Mouse (Mus musculus): ENCODE measurements around the gene Krtap9-3. TPM values are rescaled to one million over a fixed set of nuclear protein-coding genes. Genes with fewer than 3 reads are reported as not detected.

The Krtap9-3 gene
- polyA plus RNA-seq, 1 experiment from 2014 or later = not detected

- H3K27ac ChIP-seq (ENCODE audit: low read depth, low read length) = no peak overlapping the region
- no peak overlapping the region for H3K9ac ChIP-seq (ENCODE audit: low read length)
- H3K4me3 ChIP-seq (ENCODE audit: low read depth, low read length) = no peak overlapping the region
- H3K27me3 ChIP-seq (ENCODE audit: control insufficient read depth, insufficient read depth, low read length) = no peaks in the 10 kb centered on the region
- H3K4me2 ChIP-seq (ENCODE audit: low read depth, low read length, severe bottlenecking) = no peak overlapping the region
- DNase-seq (ENCODE audit: low spot score) (no peak), ATAC-seq (replicated peaks; ENCODE audit: low FRiP score) (no peak)
- H3K4me1 ChIP-seq (replicated peaks; ENCODE audit: control insufficient read depth, insufficient read depth, low read length) = no peaks in the 10 kb centered on the region
- no peaks in the 10 kb centered on the region for H3K36me3 ChIP-seq (ENCODE audit: control insufficient read depth, insufficient read depth, low read length)
- WGBS = 87% methylated on average over 6 of the region's 6 CpGs
- no peaks in the 10 kb centered on the region for H3K9me3 ChIP-seq (ENCODE audit: control insufficient read depth, low read length)
Measured at GRCm38 (mm10) chr11:99581564-99581963, 16.3 kb downstream of the Krtap9-3 start.

- Histone ChIP-seq H3K27ac (ENCODE audit: low read depth, low read length) (no peak overlapping the region), H3K27me3 (ENCODE audit: control insufficient read depth, insufficient read depth, low read length) (no peaks in the 10 kb centered on the region), H3K4me1 (replicated peaks; ENCODE audit: control insufficient read depth, insufficient read depth, low read length) (no peaks in the 10 kb centered on the region), H3K4me2 (ENCODE audit: low read depth, low read length, severe bottlenecking) (no peak overlapping the region), H3K36me3 (ENCODE audit: control insufficient read depth, insufficient read depth, low read length) (no peaks in the 10 kb centered on the region), H3K4me3 (ENCODE audit: low read depth, low read length) (no peak overlapping the region), H3K9me3 (ENCODE audit: control insufficient read depth, low read length) (no peaks in the 10 kb centered on the region), H3K9ac (ENCODE audit: low read length) (no peak overlapping the region)
- 93% methylated on average over 5 of the region's 5 CpGs for WGBS
- no peak for ATAC-seq (replicated peaks; ENCODE audit: low FRiP score)
- no peak for DNase-seq (ENCODE audit: low spot score)
Measured at GRCm38 (mm10) chr11:99581051-99581450, 16.9 kb downstream of the Krtap9-3 start.

DNA sequence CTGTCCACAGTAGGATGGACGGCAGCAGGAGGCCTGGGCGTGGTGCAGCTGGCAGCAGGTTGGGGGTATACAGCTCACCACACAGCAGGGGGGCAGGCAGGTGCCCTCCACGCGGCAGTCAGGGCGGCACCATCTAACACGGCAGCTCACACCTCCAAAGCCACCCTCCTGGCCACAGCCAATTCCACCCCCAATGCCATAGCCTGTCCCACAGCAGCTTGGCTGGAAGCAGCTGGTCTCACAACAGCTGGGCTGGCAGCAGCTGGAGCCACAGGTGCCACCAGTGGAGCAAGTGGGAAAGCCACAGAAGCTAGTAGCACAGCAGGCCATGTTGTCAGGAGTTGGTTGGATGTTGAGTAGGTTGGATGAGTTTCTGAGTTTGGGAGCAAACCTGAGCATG is 17.3 kb downstream of the Krtap9-3 start, which contains the start of gene Krtap1-5:
Gene Krtap1-5, minus strand, starts transcription at position 381 of the 400 bp plus-strand sequence.
- Histone ChIP-seq H3K4me3 (ENCODE audit: low read depth, low read length) (no peak within 1 kb of the TSS), H3K4me2 (ENCODE audit: low read depth, low read length, severe bottlenecking) (no peak within 1 kb of the TSS), H3K27me3 (ENCODE audit: control insufficient read depth, insufficient read depth, low read length) (no peaks in the 10 kb centered on the region), H3K36me3 (ENCODE audit: control insufficient read depth, insufficient read depth, low read length) (no peaks in the 10 kb centered on the region), H3K9me3 (ENCODE audit: control insufficient read depth, low read length) (no peaks in the 10 kb centered on the region), H3K9ac (ENCODE audit: low read length) (no peak within 1 kb of the TSS), H3K27ac (ENCODE audit: low read depth, low read length) (no peak within 1 kb of the TSS), H3K4me1 (replicated peaks; ENCODE audit: control insufficient read depth, insufficient read depth, low read length) (no peaks in the 10 kb centered on the region)
- no peak for ATAC-seq (replicated peaks; ENCODE audit: low FRiP score)
- WGBS = 85% methylated on average over 6 of the region's 6 CpGs
- no peak for DNase-seq (ENCODE audit: low spot score)

- WGBS = 6% methylated on average over 7 of the region's 7 CpGs
- H3K27ac ChIP-seq (ENCODE audit: low read depth, low read length) = no peak overlapping the region
- no peak overlapping the region for H3K4me3 ChIP-seq (ENCODE audit: low read depth, low read length)
- H3K4me2 ChIP-seq (ENCODE audit: low read depth, low read length, severe bottlenecking) = 0 out of 2 replicates have a peak overlapping the region, but pooled peaks have one; percentile 26
- DNase-seq (ENCODE audit: low spot score) (peak; percentile 91), ATAC-seq (replicated peaks; ENCODE audit: low FRiP score) (peak; percentile 76)
- no peaks in the 10 kb centered on the region for H3K4me1 ChIP-seq (replicated peaks; ENCODE audit: control insufficient read depth, insufficient read depth, low read length)
- no peaks in the 10 kb centered on the region for H3K27me3 ChIP-seq (ENCODE audit: control insufficient read depth, insufficient read depth, low read length)
- no peaks in the 10 kb centered on the region for H3K9me3 ChIP-seq (ENCODE audit: control insufficient read depth, low read length)
- no peaks in the 10 kb centered on the region for H3K36me3 ChIP-seq (ENCODE audit: control insufficient read depth, insufficient read depth, low read length)
- H3K9ac ChIP-seq (ENCODE audit: low read length) = no peak overlapping the region
Measured at GRCm38 (mm10) chr11:99574106-99574505, 23.8 kb downstream of the Krtap9-3 start.

DNA sequence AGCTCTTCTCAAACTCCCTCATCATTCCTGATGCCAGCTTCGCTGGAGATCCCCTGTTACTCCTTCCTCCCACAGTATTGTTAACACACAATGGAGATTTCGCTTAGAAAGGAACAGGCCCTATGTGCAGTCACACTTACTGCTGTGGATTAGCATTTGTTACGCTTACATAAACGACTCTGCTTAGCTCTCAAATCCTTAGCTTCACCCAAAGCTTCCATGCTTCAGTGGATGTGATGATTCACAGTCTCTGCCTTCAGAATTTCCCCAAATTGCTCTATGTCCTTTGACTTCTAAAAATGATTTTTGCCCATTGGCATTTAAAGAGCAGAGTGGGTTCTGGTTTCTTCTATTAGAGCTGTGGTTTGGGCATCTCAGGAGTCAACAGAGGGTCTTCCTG is 24.7 kb downstream of the Krtap9-3 start:
- no peak for DNase-seq (ENCODE audit: low spot score)

GRCm38 (mm10) chr11:99566530-99566929 is 31.4 kb downstream of the Krtap9-3 start, which contains the start of gene Krtap3-1:
Krtap3-1 (minus strand) TSS chr11:99566630.
- no peak for ATAC-seq (replicated peaks; ENCODE audit: low FRiP score)
- H3K4me2 ChIP-seq (ENCODE audit: low read depth, low read length, severe bottlenecking) = no peak within 1 kb of the TSS
- no peaks in the 10 kb centered on the region for H3K36me3 ChIP-seq (ENCODE audit: control insufficient read depth, insufficient read depth, low read length)
- H3K27me3 ChIP-seq (ENCODE audit: control insufficient read depth, insufficient read depth, low read length) = no peaks in the 10 kb centered on the region
- no peak within 1 kb of the TSS for H3K27ac ChIP-seq (ENCODE audit: low read depth, low read length)
- no peak within 1 kb of the TSS for H3K4me3 ChIP-seq (ENCODE audit: low read depth, low read length)
- H3K9ac ChIP-seq (ENCODE audit: low read length) = no peak within 1 kb of the TSS
- H3K4me1 ChIP-seq (replicated peaks; ENCODE audit: control insufficient read depth, insufficient read depth, low read length) = no peaks in the 10 kb centered on the region
- WGBS = 94% methylated on average over 7 of the region's 7 CpGs
- H3K9me3 ChIP-seq (ENCODE audit: control insufficient read depth, low read length) = no peaks in the 10 kb centered on the region
- DNase-seq (ENCODE audit: low spot score) = no peak

More for the DNA sequence above, 24.7 kb downstream of the Krtap9-3 start:
- Histone ChIP-seq H3K36me3 (ENCODE audit: control insufficient read depth, insufficient read depth, low read length) (no peaks in the 10 kb centered on the region), H3K27me3 (ENCODE audit: control insufficient read depth, insufficient read depth, low read length) (no peaks in the 10 kb centered on the region), H3K4me2 (ENCODE audit: low read depth, low read length, severe bottlenecking) (no peak overlapping the region), H3K9ac (ENCODE audit: low read length) (no peak overlapping the region), H3K4me1 (replicated peaks; ENCODE audit: control insufficient read depth, insufficient read depth, low read length) (no peaks in the 10 kb centered on the region), H3K9me3 (ENCODE audit: control insufficient read depth, low read length) (no peaks in the 10 kb centered on the region), H3K4me3 (ENCODE audit: low read depth, low read length) (no peak overlapping the region), H3K27ac (ENCODE audit: low read depth, low read length) (no peak overlapping the region)
- WGBS = 31% methylated on average over 4 of the region's 4 CpGs
- no peak for ATAC-seq (replicated peaks; ENCODE audit: low FRiP score)

- no peak overlapping the region for H3K4me2 ChIP-seq (ENCODE audit: low read depth, low read length, severe bottlenecking)
- H3K4me1 ChIP-seq (replicated peaks; ENCODE audit: control insufficient read depth, insufficient read depth, low read length) = no peaks in the 10 kb centered on the region
- ATAC-seq (replicated peaks; ENCODE audit: low FRiP score) (no peak), DNase-seq (ENCODE audit: low spot score) (no peak)
- no peaks in the 10 kb centered on the region for H3K36me3 ChIP-seq (ENCODE audit: control insufficient read depth, insufficient read depth, low read length)
- no peak overlapping the region for H3K4me3 ChIP-seq (ENCODE audit: low read depth, low read length)
- H3K27ac ChIP-seq (ENCODE audit: low read depth, low read length) = no peak overlapping the region
- 85% methylated on average over 6 of the region's 6 CpGs for WGBS
- H3K9me3 ChIP-seq (ENCODE audit: control insufficient read depth, low read length) = no peaks in the 10 kb centered on the region
- no peak overlapping the region for H3K9ac ChIP-seq (ENCODE audit: low read length)
- no peaks in the 10 kb centered on the region for H3K27me3 ChIP-seq (ENCODE audit: control insufficient read depth, insufficient read depth, low read length)
Measured at GRCm38 (mm10) chr11:99562580-99562979, 35.3 kb downstream of the Krtap9-3 start.

GRCm38 (mm10) chr11:99559366-99559765 is 38.5 kb downstream of the Krtap9-3 start, which contains the start of gene Gm11939:
Gm11939 (minus strand) TSS chr11:99559466.
- DNase-seq (ENCODE audit: low spot score) (no peak), ATAC-seq (replicated peaks; ENCODE audit: low FRiP score) (no peak)
- Histone ChIP-seq H3K36me3 (ENCODE audit: control insufficient read depth, insufficient read depth, low read length) (no peaks in the 10 kb centered on the region), H3K4me2 (ENCODE audit: low read depth, low read length, severe bottlenecking) (no peak within 1 kb of the TSS), H3K4me3 (ENCODE audit: low read depth, low read length) (no peak within 1 kb of the TSS), H3K27me3 (ENCODE audit: control insufficient read depth, insufficient read depth, low read length) (no peaks in the 10 kb centered on the region), H3K9ac (ENCODE audit: low read length) (no peak within 1 kb of the TSS), H3K27ac (ENCODE audit: low read depth, low read length) (no peak within 1 kb of the TSS), H3K4me1 (replicated peaks; ENCODE audit: control insufficient read depth, insufficient read depth, low read length) (no peaks in the 10 kb centered on the region), H3K9me3 (ENCODE audit: control insufficient read depth, low read length) (no peaks in the 10 kb centered on the region)
- WGBS = 92% methylated on average over 9 of the region's 9 CpGs

DNA sequence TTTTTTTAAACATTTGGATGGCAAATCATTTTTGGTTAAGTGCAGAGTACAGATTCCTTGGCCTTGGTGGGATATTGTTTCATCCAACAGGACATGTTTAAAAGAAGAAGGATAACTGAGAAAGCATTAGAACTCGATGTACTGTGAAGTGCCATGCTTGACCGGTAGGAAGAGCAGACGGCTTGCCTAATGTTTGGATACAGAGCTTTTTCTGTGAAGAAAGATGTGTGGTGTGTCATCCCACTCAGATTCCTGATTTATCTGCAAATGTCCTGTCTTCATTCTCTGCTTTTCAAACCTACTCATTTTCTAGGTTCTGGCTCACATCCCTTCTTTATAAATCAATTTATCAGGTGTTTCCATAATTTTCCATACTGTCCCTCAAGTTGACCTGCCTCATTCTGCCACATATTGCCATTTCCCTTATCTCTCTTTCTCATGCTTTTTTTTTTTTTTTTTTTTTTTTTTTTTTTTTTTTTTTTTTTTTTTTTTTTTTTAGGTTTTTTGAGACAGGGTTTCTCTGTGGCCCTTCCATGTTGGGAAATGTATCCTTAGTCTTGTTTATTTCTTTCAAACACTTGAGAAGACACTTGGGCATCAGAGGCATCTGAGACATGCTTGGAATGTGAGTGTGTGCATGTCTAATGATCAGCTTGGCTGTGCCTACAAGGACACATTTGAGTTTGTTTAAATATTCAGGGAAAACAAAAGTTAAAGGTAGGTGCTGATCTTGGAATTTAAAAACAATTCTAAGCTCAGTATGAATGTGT is 39.7 kb downstream of the Krtap9-3 start:
- DNase-seq (ENCODE audit: low spot score) (no peak), ATAC-seq (replicated peaks; ENCODE audit: low FRiP score) (no peak)
- Histone ChIP-seq H3K4me3 (ENCODE audit: low read depth, low read length) (no peak overlapping the region), H3K9me3 (ENCODE audit: control insufficient read depth, low read length) (no peaks in the 10 kb centered on the region), H3K4me1 (replicated peaks; ENCODE audit: control insufficient read depth, insufficient read depth, low read length) (no peaks in the 10 kb centered on the region), H3K9ac (ENCODE audit: low read length) (no peak overlapping the region), H3K27me3 (ENCODE audit: control insufficient read depth, insufficient read depth, low read length) (no peaks in the 10 kb centered on the region), H3K4me2 (ENCODE audit: low read depth, low read length, severe bottlenecking) (no peak overlapping the region), H3K27ac (ENCODE audit: low read depth, low read length) (no peak overlapping the region), H3K36me3 (ENCODE audit: control insufficient read depth, insufficient read depth, low read length) (no peaks in the 10 kb centered on the region)
- WGBS = 91% methylated on average over 3 of the region's 3 CpGs

Data from forebrain, embryonic 11.5 days (tissue).